ENCODE assay signal across 18 mouse cellular contexts in the genomic region with DNA sequence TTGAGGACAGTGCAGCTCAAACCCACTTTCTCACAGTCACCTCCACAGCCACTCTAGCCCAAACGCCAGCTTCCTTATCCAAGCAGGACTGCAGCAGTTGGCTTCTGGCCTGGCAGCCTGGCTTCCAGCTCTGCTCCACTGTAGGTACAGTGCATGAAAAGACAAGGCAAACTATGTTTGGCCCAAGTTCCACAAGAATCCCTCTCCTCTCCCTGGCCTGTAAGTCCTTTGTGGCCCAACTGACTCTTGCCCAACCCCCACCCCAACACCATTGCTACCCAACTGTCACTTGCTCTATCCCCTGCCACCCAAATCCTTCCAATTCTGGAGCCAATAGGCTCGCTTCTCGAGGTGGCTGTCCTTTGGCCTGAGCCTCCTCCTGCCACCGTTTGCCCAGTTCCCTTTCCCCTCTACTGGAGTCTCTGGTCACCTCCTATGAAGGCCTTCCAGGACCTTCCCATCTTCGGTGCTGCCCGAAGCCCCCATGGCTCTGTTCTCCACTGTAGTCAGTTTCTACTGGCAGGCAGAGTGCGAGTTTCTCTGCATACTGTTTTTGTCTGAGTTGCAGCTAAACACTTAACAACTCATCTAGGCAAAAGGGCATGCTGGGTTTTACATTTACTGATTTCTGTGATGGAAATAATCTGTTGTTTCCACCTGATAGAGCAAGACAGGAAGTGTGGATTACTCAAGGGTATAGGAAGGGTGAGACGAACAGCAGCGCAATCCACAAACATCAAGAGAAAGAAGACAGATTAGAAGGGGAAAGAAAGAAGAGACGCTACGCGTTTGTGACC.
DNase-seq lines count a peak whose midpoint lies in the region; ATAC-seq lines count a peak whose summit lies in the region.
"Had no signal": no experiment of that assay in that cellular context is flagged by ENCODE, and none has a peak within 500 bp of the region (broad histone marks: within the 10 kb centered on the region; RNA-seq: fewer than 3 reads in every experiment).

No protein-coding gene starts in this region.

- peak overlapping the region; percentile 2; the same call in 1 of the 2 replicates for H3K27ac ChIP-seq in kidney, embryonic 16.5 days (ENCODE audit: low read length)
- peak overlapping the region; percentile 39 for H3K27ac ChIP-seq in heart, embryonic 16.5 days (ENCODE audit: low read length)
- H3K27ac ChIP-seq: forebrain, embryonic 12.5 days; hindbrain, embryonic 10.5 days had no signal

- 75% methylated on average over 12 of the region's 12 CpGs for WGBS in kidney, embryonic 16.5 days
- 67% methylated on average over 12 of the region's 12 CpGs for WGBS in heart, embryonic 16.5 days

- peak; percentile 95 for DNase-seq in heart, adult 11 months
- no peak for DNase-seq in heart, adult 9 months (ENCODE audit: low spot score in 2 of 2)
- DNase-seq in kidney, adult 11 months: no peak
- DNase-seq in 416B (ENCODE audit: low read depth): peak; percentile 28
- DNase-seq in retina, postnatal 1 day: no peak
- DNase-seq: cerebellum, adult 11 months; cerebellum, postnatal 25 days; gastrocnemius, postnatal 36 days; lung, adult 2 months; midbrain, embryonic 14.5 days; right cerebral cortex, postnatal 4 days; thymus, postnatal 36 days had no signal

- ATAC-seq in kidney, embryonic 16.5 days (ENCODE audit: low FRiP score, low TSS enrichment): no peak
- no peak for ATAC-seq in heart, embryonic 16.5 days (replicated peaks; ENCODE audit: extremely low read depth, insufficient read depth, low FRiP score)
- ATAC-seq: activated CD4-positive, CD25-positive, alpha-beta regulatory T cell, adult 4 months; Patski had no signal

- H3K9ac ChIP-seq in kidney, embryonic 16.5 days (replicated peaks; ENCODE audit: low read length): no peak overlapping the region
- H3K9ac ChIP-seq in heart, embryonic 16.5 days (ENCODE audit: low read length): no peak overlapping the region; the same call in 1 of the 2 replicates
- H3K9ac ChIP-seq: forebrain, embryonic 12.5 days had no signal

- no peak overlapping the region for H3K4me2 ChIP-seq in kidney, embryonic 16.5 days (replicated peaks; ENCODE audit: low read depth, low read length)
- no peak overlapping the region for H3K4me2 ChIP-seq in heart, embryonic 16.5 days (ENCODE audit: low read depth, low read length)
- H3K4me2 ChIP-seq: forebrain, embryonic 12.5 days had no signal

- no peaks in the 10 kb centered on the region for H3K36me3 ChIP-seq in kidney, embryonic 16.5 days (ENCODE audit: insufficient read depth, low read length)
- H3K36me3 ChIP-seq in heart, embryonic 16.5 days (ENCODE audit: control insufficient read depth, insufficient read depth): no peaks in the 10 kb centered on the region
- H3K36me3 ChIP-seq: forebrain, embryonic 12.5 days; hindbrain, embryonic 10.5 days had no signal

- peaks cover 38% of the 10 kb centered on the region for H3K4me1 ChIP-seq in kidney, embryonic 16.5 days (ENCODE audit: insufficient read depth, low read length)
- H3K4me1 ChIP-seq in heart, embryonic 16.5 days (ENCODE audit: control insufficient read depth, insufficient read depth, low read length): peaks cover 49% of the 10 kb centered on the region

- H3K9me3 ChIP-seq in kidney, embryonic 16.5 days (ENCODE audit: low read length): no peaks in the 10 kb centered on the region
- no peaks in the 10 kb centered on the region for H3K9me3 ChIP-seq in heart, embryonic 16.5 days (replicated peaks; ENCODE audit: control insufficient read depth, low read length)
- H3K9me3 ChIP-seq: forebrain, embryonic 12.5 days; hindbrain, embryonic 10.5 days had no signal

- no peak overlapping the region for H3K4me3 ChIP-seq in kidney, embryonic 16.5 days (ENCODE audit: low read length)
- no peak overlapping the region for H3K4me3 ChIP-seq in heart, embryonic 16.5 days (ENCODE audit: low read length)
- H3K4me3 ChIP-seq: forebrain, embryonic 12.5 days; hindbrain, embryonic 10.5 days had no signal

- H3K27me3 ChIP-seq in kidney, embryonic 16.5 days (ENCODE audit: insufficient read depth, low read length): no peaks in the 10 kb centered on the region
- no peaks in the 10 kb centered on the region for H3K27me3 ChIP-seq in heart, embryonic 16.5 days (ENCODE audit: control insufficient read depth, insufficient read depth, low read length)
- H3K27me3 ChIP-seq: forebrain, embryonic 12.5 days; Patski had no signal

Comparison
In these comparisons a context has a peak if more than half of its experiments do, and no peak if none do; other contexts are left out.
1. DNase-seq: peak in heart, adult 11 months (single experiment) and 416B (single experiment); none in heart, adult 9 months (0 of 2), kidney, adult 11 months (single experiment) and retina, postnatal 1 day (single experiment).